Mouse (Mus musculus) mouse embryonic stem cell (cell line): ENCODE measurements around the gene Dock8.

Source experiments
- in situ Hi-C, 2 experiments: fragments of 300-500 bp; cut with MboI; formaldehyde crosslinking; loops; 1 replicate in 1 of 2; 3 replicates in 1 of 2; pipeline ENCODE4 v1.14.3; 2019 to 2020; ENCODE audit warnings: low sequenced_read_pairs in 2 of 2, low pct_unique_long_range_greater_than_20kb in 1 of 2, mixed read lengths in 1 of 2; ENCODE audit not compliant: unreplicated experiment in 1 of 2

The Dock8 gene

DNA sequence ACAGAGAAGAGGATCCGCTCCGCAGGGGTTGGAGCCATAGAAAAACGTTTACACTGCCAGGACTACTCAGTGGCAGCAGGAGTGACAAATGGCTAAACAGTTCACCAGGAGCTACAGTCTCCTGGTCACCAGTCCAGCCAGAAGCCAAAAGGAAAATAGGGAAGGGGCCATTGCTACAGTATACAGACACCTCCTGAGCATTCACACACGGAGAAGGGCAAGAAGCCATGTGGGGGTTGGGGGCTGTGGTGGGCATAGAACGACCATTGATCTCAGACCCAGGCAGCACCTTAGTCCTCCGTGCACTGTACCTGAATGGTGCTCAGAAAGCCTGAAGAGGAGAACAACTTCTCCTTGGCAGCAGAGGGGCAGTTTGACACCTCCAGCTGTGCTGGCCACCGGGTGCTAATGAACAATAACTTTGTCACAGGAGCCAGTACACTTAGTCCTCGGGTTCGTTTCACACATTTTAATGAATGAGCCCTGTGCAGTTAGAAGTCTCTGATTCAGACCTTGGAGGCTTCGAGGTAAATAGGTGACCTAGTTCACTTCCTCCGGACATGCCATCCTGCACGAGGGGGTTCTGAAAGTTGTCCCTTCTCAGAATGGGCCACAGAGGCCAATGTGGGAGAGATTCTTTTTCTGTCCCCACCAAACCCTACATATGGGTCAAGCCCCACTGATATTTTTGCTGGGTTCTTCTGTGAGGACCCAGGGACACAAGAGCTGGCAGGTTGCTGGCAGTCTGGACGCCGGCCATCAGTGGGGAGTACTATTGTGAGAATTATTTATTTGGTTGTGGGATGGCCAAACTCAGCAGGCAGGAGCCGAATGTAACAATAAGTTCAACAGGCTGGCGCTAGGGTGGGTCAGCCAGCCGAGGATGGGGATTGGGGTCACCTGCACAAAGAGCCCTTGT lies 145.0 kb downstream of the Dock8 start:
- in situ Hi-C loops = loop anchor here in 1 of 2 experiments (25.0 kb wide), 1 partner anchor 493 kb away; no protein-coding TSS in a partner anchor

DNA sequence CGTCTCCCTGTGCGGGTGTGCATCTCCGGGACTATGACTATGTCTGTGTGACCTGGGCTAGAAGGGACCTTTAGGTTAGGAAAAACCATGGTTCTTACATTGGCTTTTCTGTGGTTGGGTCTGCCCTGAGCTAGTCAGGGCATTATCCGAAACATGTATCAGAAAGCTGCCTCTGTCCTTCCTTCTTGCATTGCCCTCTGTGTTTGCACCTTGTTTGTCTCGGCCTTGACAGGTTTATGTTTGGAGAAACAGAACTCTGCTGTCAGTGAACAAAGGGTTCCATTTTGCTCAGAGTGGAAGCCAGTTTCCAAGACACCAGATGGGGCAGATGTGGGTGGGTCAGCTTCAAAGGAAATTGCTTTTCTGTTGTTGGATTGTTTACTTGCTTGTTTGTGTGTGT lies 145.8 kb downstream of the Dock8 start:
- in situ Hi-C loops = loop anchor here in 1 of 2 experiments (25.0 kb wide), 1 partner anchor 492 kb away; no protein-coding TSS in a partner anchor

GRCm38 (mm10) chr19:25146122-25146521 lies 146.8 kb downstream of the Dock8 start:
- in situ Hi-C loops = loop anchor here in 1 of 2 experiments (25.0 kb wide), 1 partner anchor 491 kb away; no protein-coding TSS in a partner anchor

GRCm38 (mm10) chr19:25149788-25150187 lies 150.5 kb downstream of the Dock8 start:
- in situ Hi-C loops = loop anchor here in 1 of 2 experiments (25.0 kb wide), 1 partner anchor 488 kb away; no protein-coding TSS in a partner anchor

- in situ Hi-C loops = no loop called here
Observed at GRCm38 (mm10) chr19:25154506-25155178, 155.3 kb downstream of the Dock8 start.

- in situ Hi-C loops = no loop called here
Observed at GRCm38 (mm10) chr19:25155250-25155649, 155.9 kb downstream of the Dock8 start.

DNA sequence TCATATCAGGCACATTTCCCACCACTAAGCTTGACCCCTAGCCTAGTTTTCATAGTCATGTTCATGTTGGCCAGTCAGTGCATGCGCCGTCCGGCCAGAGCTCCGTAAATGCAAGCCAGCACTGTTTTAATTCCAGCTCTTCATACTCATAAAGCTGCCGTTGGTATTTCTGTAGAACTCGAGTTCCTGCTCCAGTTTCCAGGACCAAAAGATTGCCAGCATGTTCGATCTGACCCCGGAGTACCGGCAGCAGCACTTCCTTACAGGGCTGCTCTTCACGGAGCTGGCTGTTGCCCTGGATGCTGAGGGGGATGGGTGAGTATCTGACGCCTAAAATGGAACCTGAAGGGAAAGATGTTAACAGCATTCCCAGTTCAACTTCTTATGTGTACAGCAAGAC lies 156.4 kb downstream of the Dock8 start:
- in situ Hi-C loops = no loop called here

DNA sequence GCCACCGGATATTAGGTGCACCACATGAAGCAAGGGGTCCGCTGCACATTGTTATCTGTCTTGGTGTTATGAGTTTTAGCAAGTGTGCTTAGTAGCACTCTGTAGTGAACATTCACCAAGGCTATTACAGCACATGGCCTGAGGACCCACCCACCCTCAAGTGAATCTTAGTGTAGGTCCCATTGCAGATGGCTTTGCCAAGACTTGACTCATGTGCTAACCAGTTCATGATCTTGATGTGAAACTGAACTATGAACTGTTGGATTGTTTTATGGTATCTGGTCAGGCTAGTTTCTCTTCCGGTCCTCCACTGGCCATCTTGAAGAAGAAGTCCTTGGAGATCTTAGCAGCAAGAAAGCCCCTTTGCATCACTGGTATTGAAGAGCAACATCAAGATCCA lies 162.9 kb downstream of the Dock8 start:
- in situ Hi-C loops = no loop called here

GRCm38 (mm10) chr19:25163426-25163825 lies 164.1 kb downstream of the Dock8 start:
- in situ Hi-C loops = no loop called here

GRCm38 (mm10) chr19:25166412-25166811 lies 167.1 kb downstream of the Dock8 start:
- in situ Hi-C loops = no loop called here

- in situ Hi-C loops = no loop called here
Observed at GRCm38 (mm10) chr19:25171395-25171794, 172.1 kb downstream of the Dock8 start.

GRCm38 (mm10) chr19:25176746-25177145 lies 177.4 kb downstream of the Dock8 start:
- in situ Hi-C loops = no loop called here

- in situ Hi-C loops = no loop called here
Observed at GRCm38 (mm10) chr19:25180024-25180423, 180.7 kb downstream of the Dock8 start.

DNA sequence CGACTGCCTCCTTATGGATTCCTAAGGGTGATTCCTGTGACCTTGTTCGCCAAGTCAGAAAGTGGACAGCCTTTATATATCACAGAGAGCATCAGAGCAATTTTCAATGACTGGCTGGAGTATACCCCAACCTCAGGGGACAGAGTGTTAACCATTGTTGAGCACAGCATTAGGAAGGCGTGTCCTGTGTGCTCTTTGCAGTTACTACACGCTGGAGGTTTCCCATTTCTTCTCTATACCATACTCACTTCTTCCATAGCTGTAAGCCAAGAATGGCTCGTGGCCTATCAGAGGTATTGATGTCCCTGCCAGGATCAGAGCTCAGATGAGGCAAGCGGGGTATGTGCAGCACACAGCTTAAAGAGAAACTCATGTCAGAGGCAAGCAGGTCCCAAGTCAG lies 181.2 kb downstream of the Dock8 start:
- in situ Hi-C loops = no loop called here

- in situ Hi-C loops = no loop called here
Observed at GRCm38 (mm10) chr19:25184076-25184475, 184.7 kb downstream of the Dock8 start.

- in situ Hi-C loops = no loop called here
Observed at GRCm38 (mm10) chr19:25186316-25186715, 187.0 kb downstream of the Dock8 start.

DNA sequence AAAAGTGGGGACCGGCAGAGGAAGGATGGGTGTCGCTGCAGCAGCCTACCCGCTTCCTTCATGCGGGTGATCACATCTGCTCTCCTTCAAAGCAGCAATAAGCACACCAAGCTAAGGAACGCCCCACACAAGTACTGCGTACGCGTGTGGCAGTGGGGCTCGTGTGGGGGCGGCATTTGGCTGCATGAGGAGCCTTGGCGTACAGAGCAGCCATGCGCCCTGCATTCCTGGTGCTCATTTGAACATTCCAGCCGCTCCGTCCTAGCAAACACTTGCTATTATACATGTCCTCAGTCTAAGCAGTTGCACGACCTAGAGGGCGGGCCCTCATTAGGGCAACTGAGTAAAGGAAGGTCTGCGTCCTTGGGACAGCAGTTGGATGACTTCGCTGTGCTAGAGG lies 188.3 kb downstream of the Dock8 start:
- in situ Hi-C loops = no loop called here

DNA sequence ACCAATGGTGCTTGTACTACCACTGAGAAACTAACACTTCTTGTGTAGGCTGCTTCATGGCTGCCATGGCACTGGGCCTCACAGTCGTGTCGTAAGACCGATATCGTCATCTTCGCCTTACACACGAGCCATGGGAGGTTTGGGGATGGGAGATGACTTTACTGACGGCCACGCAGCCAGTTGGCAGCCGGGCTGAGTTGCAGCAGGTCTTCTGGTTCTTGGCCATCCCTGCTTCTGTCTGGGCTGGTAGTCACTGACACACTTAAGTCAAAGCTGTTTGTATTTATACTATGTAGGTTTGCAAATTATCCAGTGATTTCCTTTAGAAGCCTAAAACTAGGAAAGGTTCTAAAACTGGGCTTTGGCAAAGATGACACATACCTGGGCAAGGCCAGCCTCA lies 194.4 kb downstream of the Dock8 start:
- in situ Hi-C loops = no loop called here

GRCm38 (mm10) chr19:25200081-25200860 lies 200.9 kb downstream of the Dock8 start:
- in situ Hi-C loops = no loop called here
